Mouse (Mus musculus): ENCODE data around the gene 4931408C20Rik. TPM values are rescaled to one million over a fixed set of nuclear protein-coding genes. Genes with fewer than 3 reads are reported as not detected.

4931408C20Rik gene
- not detected for polyA plus RNA-seq (2017; shearing (Covaris generic))

DNA sequence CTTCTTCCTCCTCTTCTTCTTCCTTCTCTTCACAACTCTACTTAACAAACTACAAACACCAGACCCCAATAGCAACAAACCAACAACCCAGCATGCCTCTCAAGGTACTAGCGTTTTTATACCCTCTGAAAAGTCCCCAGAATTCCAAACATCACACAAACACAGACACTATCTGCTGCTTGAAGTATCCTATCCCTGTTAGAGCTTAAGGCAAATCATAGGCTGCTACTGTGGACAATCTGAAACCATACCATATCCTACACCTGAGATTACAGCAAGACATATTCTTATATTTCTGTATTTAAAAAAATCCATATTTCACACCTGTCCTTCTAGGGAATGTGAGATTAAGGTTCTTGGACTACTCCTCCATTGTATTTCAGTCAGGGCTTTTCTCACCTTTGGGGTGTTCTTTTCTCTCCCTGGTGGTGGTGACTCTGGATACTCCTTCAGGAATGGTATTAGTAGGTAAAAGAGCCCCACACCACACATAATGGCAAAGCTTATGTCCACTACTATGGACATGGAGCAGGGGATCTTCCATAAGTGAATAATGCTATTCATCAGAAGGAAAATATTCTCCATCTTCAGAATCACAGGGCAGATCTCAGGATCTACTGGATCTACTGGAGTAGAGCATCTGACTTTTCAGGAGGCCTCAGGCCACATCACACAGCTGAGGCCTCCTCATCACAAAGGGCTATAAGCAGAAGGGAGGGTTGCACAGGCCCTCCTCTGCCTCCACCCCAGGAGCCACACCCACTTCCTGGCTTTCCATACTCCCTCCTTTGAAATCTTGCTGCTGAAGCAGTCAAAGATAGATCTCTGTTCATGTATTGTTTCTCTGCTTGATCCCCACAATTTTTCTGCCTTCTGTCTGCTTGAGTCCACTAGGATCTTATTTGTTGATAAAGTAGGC is at the start of gene 4931408C20Rik:
4931408C20Rik (minus strand) TSS at position 619 of the 919 bp plus-strand sequence.

